ENCODE assay signal across 8 mouse cellular contexts in the genomic region with DNA sequence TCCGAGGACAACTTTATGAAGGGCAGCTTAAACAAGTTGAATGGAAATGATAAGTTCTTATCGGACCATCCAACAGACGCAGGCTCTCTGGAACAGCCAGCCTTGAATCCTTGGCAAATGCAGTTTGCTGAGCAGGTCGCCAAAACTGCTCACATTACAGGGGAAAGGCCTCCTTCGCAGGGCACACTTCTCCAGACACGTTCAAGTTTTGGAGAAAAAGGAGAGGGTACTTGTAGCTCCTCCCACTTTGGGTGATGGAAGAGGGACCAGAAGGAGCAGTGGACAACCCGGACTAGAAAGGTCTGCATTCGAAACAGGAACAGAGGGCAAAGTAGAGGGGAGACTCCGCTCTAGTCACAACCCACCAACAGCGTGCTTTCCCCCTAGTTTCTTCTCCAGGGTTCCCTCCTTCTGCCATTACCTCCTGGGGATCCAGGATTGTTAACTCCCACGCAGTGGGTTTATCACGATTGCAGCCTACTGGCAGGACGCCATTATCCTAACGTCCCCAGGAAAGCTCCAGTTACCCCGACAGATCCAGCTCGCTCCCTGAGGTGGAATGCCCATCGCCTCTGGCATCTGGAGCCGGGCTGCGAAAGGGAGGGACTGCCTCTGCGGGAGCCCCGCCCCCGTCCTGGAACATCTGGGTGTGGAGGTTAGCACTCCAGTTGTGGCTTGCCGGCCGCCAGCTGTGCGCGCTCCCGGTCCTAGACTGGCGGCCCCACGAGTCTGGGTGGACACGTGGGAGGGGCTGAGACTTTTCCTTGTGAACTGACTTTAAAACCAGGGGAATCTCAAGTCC.
DNase-seq lines count a peak whose midpoint lies in the region; ATAC-seq lines count a peak whose summit lies in the region.

No protein-coding gene starts in this region.

- 14% methylated on average over 30 of the region's 30 CpGs for WGBS in forebrain, embryonic 14.5 days
- WGBS in large intestine, adult 2 months: 17% methylated on average over 30 of the region's 30 CpGs

- H3K27me3 ChIP-seq in forebrain, embryonic 14.5 days (replicated peaks; ENCODE audit: control insufficient read depth, insufficient read depth, low read length): no peaks in the 10 kb centered on the region

- peak overlapping the region; percentile 17 for H3K4me3 ChIP-seq in forebrain, embryonic 14.5 days (ENCODE audit: low read depth, low read length)

- intact Hi-C loops in heart, postnatal 36 days (cut with DNase I): loop anchor here (5.0 kb wide), 3 partner anchors 80 to 280 kb away; no protein-coding TSS in a partner anchor

- H3K4me2 ChIP-seq in forebrain, embryonic 14.5 days (ENCODE audit: low read length): peak overlapping the region; percentile 55

- H3K9ac ChIP-seq in forebrain, embryonic 14.5 days (ENCODE audit: low read length): peak overlapping the region; percentile 33; the same call in 1 of the 2 replicates

- no peaks in the 10 kb centered on the region for H3K36me3 ChIP-seq in forebrain, embryonic 14.5 days (ENCODE audit: control insufficient read depth, insufficient read depth, low read length)

- no peaks in the 10 kb centered on the region for H3K9me3 ChIP-seq in forebrain, embryonic 14.5 days (replicated peaks; ENCODE audit: control insufficient read depth, low read length)

- peak; percentile 95 for DNase-seq in ES-CJ7 (ENCODE audit: low read depth, low spot score)
- DNase-seq in adrenal gland, postnatal 36 days: peak; percentile 83 to 91
- peak; percentile 54 for DNase-seq in forebrain, embryonic 14.5 days (ENCODE audit: low spot score)
- peak; percentile 84 to 88 for DNase-seq in heart, postnatal 36 days
- peak; percentile 31 for DNase-seq in large intestine, adult 2 months (ENCODE audit: low read depth, low spot score)
- DNase-seq in lung, postnatal 25 days (ENCODE audit: low spot score): peak; percentile 77
- DNase-seq in right cerebral cortex, postnatal 25 days: peak; percentile 21
- no peak for DNase-seq in Muller cell, postnatal 12 days (ENCODE audit: inconsistent ontology term)

- H3K4me1 ChIP-seq in forebrain, embryonic 14.5 days (ENCODE audit: control insufficient read depth, insufficient read depth, low read length): peaks cover 26% of the 10 kb centered on the region

- peak; percentile 21 for ATAC-seq in forebrain, embryonic 14.5 days

- H3K27ac ChIP-seq in forebrain, embryonic 14.5 days (ENCODE audit: low read depth, low read length): peak overlapping the region; percentile 91
